Mouse (Mus musculus): ENCODE measurements around the gene Gpc3. TPM values are rescaled to one million over a fixed set of nuclear protein-coding genes. Genes with fewer than 3 reads are reported as not detected.

The Gpc3 gene
- polyA plus RNA-seq, 1 experiment = not detected

- Histone ChIP-seq H3ac (ENCODE audit: control insufficient read depth, insufficient read length) (no peak overlapping the region), H3K4me3 (no peak overlapping the region), H3K79me2 (ENCODE audit: control insufficient read depth, insufficient read depth) (no peaks in the 10 kb centered on the region), H3K4me2 (ENCODE audit: low read depth) (no peak overlapping the region), H3K27me3 (ENCODE audit: control insufficient read depth, insufficient read depth, insufficient read length) (no peaks in the 10 kb centered on the region), H3K36me3 (ENCODE audit: control insufficient read depth, insufficient read depth) (no peaks in the 10 kb centered on the region)
- TF ChIP-seq USF1 (IDR thresholded peaks at IDR 0.05; ENCODE audit: low read depth) = no peak
- TF ChIP-seq SRF (IDR thresholded peaks at IDR 0.05; ENCODE audit: control insufficient read depth, insufficient read length, low read depth) = no peak
- no peak for TF ChIP-seq MAX (IDR thresholded peaks at IDR 0.05; ENCODE audit: low read depth)
- TF ChIP-seq MYOG (IDR thresholded peaks at IDR 0.05; ENCODE audit: control insufficient read depth in 1 of 3, insufficient read depth in 1 of 3, insufficient read length in 2 of 3, low read depth in 2 of 3) = no peak
- no peak for TF ChIP-seq REST (IDR thresholded peaks at IDR 0.05; ENCODE audit: insufficient read depth, insufficient read length)
- no peak for TF ChIP-seq TCF3 (IDR thresholded peaks at IDR 0.05; ENCODE audit: insufficient read length, low read depth)
Observed at GRCm38 (mm10) chrX:52231984-52232383, 381.8 kb downstream of the Gpc3 start.

- Histone ChIP-seq H3K36me3 (ENCODE audit: control insufficient read depth, insufficient read depth) (no peaks in the 10 kb centered on the region), H3K27me3 (ENCODE audit: control insufficient read depth, insufficient read depth, insufficient read length) (no peaks in the 10 kb centered on the region), H3K79me2 (ENCODE audit: control insufficient read depth, insufficient read depth) (no peaks in the 10 kb centered on the region), H3K4me3 (no peak overlapping the region), H3ac (ENCODE audit: control insufficient read depth, insufficient read length) (no peak overlapping the region), H3K4me2 (ENCODE audit: low read depth) (no peak overlapping the region)
- TF ChIP-seq MYOG (IDR thresholded peaks at IDR 0.05; ENCODE audit: control insufficient read depth in 1 of 3, insufficient read depth in 1 of 3, insufficient read length in 2 of 3, low read depth in 2 of 3) (no peak), TCF3 (IDR thresholded peaks at IDR 0.05; ENCODE audit: insufficient read length, low read depth) (no peak)
Observed at GRCm38 (mm10) chrX:52230711-52231110, 383.0 kb downstream of the Gpc3 start.

Other genes with a start within 250 kb of the Gpc3 start
- not detected for gene Ccdc160, start 177.2 kb upstream of the Gpc3 start, polyA plus RNA-seq (2012; fragmentation: generic; extraction: Trizol)